Mouse (Mus musculus): ENCODE data around the gene Ahcyl1.

Gene Ahcyl1

DNA sequence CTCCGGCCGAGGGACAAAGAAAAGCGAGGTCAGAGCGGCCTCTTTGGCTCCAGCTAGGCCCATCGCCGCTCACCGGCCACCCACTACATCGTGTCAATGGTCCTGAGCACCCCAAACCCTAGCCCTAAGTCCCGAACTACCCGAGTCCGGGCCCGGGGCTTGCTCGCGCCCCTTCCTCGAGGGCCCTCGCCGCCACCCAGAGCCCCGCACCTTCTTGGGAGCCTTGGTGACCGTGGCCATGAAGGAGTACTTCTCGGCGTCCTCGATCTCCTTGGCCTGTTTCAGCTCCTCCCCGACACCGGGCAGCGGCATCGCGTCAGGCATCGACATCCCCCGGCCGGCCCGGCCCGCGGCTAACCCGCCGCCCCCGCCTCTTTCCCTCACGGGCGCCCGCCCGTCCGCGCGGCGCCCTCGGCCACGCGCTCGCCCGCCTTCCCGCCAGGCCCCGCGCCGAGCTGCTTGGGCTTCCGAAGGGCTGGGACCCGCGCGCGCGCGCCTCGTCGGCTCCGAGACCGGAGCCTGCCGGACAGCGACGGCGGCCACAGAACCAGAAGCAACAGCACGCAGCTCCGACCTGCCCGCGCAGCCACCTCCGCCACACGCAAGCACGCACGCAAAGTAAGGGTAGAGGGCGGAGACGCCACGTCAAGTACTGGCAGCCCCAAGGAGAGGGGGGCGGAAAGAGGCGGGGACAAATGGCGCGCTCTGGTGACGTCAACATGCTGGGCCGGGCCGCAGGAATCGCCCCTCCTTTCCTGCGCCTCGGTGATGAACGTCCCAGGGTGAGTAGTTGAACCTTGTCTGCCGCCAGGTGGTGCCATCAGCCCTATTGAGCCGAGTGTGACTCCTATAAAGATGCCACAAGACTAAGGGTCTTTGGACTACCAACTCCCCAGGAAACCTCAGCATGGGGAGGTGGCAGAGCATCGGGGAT is at the start of gene Ahcyl1:
TSS of gene Ahcyl1 (minus strand) at position 613 of the 934 bp plus-strand sequence.
- in situ Hi-C loops (cut with MboI, MseI) = loop anchor here (5.0 to 10.0 kb wide), 2 partner anchors 166 to 369 kb away; no protein-coding TSS in a partner anchor

GRCm38 (mm10) chr3:107746026-107746425 is 49.7 kb upstream of the Ahcyl1 start:
- in situ Hi-C loops (cut with MboI, MseI) = no loop called here

DNA sequence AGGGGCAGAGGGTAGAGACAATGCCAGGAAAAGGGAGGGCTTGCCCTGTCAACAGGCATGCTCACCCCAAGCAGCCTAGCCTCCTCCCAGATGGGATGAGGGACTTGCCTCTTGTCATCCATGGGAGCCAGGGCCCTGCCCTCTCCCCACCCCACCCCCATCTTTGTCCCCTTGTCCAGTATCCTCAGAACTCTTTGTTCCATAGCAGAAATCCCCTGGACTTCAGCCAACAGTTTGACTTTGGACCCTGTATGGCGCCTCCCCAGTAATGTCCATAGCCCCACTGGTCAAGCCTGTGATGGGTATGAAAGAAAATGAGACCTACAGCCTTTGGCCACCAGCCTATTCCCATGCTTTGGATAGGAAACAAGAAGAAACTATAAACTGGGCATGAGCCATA is 47.3 kb upstream of the Ahcyl1 start:
- in situ Hi-C loops (cut with MboI, MseI) = no loop called here

GRCm38 (mm10) chr3:107743107-107743506 is 46.7 kb upstream of the Ahcyl1 start:
- in situ Hi-C loops (cut with MboI, MseI) = no loop called here

GRCm38 (mm10) chr3:107742071-107742710 is 45.8 kb upstream of the Ahcyl1 start:
- in situ Hi-C loops (cut with MboI, MseI) = no loop called here

GRCm38 (mm10) chr3:107741387-107741786 is 45.0 kb upstream of the Ahcyl1 start:
- in situ Hi-C loops (cut with MboI, MseI) = no loop called here

GRCm38 (mm10) chr3:107740578-107741207 is 44.3 kb upstream of the Ahcyl1 start:
- in situ Hi-C loops (cut with MboI, MseI) = no loop called here

DNA sequence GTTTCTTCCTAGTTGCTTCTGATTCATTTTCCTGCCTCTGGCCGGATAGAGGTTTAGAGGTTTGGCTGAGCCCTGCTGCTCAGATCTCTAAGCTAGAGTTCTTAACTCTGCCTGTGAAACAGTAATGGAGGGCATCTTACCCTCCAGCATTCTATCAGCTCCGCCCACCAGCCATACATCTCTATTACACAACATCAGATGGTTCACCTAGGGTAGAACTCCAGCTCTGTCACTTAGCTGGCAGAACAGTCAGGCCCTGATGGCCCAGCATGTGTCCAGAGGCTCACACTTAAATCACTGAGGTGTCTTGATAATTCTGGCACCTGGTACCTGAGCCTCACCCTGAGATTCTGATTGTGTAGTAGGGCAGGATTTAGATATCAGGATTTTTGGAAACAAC is 43.6 kb upstream of the Ahcyl1 start:
- in situ Hi-C loops (cut with MboI, MseI) = loop anchor here (10.0 kb wide), 1 partner anchor 305 kb away; no protein-coding TSS in a partner anchor

GRCm38 (mm10) chr3:107739456-107739855 is 43.1 kb upstream of the Ahcyl1 start:
- in situ Hi-C loops (cut with MboI, MseI) = loop anchor here (10.0 kb wide), 1 partner anchor 305 kb away; no protein-coding TSS in a partner anchor

DNA sequence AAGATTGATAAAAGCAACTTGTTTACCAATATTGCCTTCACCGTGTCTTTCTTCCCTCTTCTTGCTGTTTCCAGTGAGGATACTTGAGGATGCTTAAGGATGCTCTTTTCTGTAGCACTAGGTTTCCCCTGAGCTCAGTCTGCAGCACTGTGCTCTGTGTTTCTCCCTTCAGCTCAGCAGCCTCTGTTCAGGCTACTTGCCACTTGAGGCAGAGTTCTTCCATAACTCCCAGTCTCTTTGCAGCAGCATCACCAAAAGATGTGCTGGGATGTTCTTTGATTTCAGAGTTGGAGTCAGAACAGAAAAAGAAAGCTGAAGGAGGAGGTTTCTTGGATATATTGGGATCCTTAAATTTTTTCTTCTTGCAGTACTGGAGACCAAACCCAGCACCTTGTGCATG is 42.3 kb upstream of the Ahcyl1 start:
- in situ Hi-C loops (cut with MboI, MseI) = loop anchor here (10.0 kb wide), 1 partner anchor 304 kb away; no protein-coding TSS in a partner anchor

DNA sequence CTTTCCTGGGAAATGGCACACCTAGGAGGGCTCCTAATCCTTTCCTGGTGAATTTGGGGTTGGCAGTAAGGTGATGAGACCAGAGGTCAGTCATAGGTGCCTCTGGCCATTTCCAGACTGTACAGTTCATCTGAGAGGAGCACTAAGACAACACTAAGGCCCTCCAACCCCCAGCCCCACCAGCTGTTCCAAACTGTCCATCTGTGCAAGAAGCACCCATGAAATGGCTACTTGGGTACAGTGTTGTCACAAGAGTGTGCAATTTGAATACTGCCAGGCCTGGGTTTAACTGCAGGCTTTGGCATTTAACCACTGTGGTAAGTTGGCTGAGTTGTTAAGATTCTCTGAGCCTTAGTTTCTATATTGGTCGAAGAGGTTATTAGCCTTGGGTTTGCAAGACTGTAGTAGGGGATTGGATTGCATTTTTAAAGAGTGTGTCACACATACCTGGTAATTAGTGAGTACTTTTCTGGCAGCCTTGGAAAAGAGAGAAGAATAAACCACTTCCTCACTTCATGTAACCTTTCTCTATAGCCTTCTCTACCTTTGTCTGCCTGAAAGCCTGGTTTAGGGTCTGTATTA is 41.3 kb upstream of the Ahcyl1 start:
- in situ Hi-C loops (cut with MboI, MseI) = loop anchor here (10.0 kb wide), 1 partner anchor 303 kb away; no protein-coding TSS in a partner anchor

DNA sequence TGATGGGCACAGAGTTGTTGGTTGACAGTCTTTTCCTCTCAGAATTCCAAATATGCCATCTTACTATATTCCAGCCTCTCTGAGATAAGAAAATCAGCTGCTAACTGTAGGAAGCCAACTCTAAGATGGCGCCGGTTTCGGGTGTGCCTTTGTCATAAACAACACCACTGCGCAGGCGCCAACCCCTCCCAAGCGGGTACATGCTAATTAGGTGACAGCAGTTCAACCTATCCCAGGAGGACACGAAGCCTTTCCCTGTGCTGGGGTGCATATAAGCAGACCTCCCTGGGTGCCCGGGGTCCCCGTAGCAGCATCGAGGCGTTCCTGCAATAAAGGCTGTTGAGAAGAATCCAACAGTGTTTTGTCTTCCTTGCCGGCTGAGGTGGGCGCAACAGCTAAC is 39.3 kb upstream of the Ahcyl1 start:
- in situ Hi-C loops (cut with MboI, MseI) = loop anchor here (10.0 kb wide), 1 partner anchor 301 kb away; no protein-coding TSS in a partner anchor

DNA sequence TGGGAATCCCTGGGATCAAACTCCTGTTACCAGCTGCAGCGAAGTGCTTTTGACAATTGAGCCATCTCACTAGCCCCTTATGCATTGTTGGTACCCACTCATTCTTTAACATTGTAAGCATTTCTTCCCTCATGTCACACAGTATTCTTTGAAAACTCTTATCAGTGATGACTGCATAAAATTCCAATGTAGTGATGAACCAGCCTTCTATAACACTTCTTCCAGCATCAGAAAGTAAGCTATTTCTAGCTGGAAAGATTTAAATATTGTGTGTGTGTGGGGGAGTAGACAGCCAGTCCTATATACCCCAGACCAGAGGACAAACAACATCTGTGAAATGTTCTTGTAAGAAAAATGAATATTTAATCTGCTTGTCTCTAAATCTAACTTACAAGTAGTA is 37.0 kb upstream of the Ahcyl1 start:
- in situ Hi-C loops (cut with MboI, MseI) = loop anchor here (10.0 kb wide), 1 partner anchor 299 kb away; no protein-coding TSS in a partner anchor

GRCm38 (mm10) chr3:107730236-107730635 is 33.9 kb upstream of the Ahcyl1 start:
- in situ Hi-C loops (cut with MboI, MseI) = loop anchor here (10.0 kb wide), 1 partner anchor 295 kb away; no protein-coding TSS in a partner anchor

DNA sequence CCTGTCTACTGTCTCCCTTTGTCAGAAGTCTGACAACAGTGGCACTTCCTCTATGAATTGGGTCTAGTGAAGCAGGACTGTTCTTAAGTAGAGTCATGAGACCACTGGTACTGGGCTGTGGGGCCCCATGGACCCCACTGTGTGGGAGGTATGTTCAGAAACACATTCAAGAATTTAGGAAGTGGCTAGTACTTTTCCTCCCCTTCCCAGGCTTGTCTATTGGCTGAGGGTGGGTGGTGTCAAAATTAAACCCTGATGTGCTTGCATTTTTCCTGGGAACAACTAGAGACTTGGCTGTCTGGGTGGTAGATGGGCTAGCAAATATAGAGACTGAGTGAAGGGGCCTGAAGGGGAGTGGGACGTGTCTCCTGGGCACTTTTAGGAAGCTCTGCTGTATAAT is 32.1 kb upstream of the Ahcyl1 start:
- in situ Hi-C loops (cut with MboI, MseI) = no loop called here

- in situ Hi-C loops (cut with MboI, MseI) = no loop called here
Measured at GRCm38 (mm10) chr3:107715971-107716370, 19.6 kb upstream of the Ahcyl1 start.

DNA sequence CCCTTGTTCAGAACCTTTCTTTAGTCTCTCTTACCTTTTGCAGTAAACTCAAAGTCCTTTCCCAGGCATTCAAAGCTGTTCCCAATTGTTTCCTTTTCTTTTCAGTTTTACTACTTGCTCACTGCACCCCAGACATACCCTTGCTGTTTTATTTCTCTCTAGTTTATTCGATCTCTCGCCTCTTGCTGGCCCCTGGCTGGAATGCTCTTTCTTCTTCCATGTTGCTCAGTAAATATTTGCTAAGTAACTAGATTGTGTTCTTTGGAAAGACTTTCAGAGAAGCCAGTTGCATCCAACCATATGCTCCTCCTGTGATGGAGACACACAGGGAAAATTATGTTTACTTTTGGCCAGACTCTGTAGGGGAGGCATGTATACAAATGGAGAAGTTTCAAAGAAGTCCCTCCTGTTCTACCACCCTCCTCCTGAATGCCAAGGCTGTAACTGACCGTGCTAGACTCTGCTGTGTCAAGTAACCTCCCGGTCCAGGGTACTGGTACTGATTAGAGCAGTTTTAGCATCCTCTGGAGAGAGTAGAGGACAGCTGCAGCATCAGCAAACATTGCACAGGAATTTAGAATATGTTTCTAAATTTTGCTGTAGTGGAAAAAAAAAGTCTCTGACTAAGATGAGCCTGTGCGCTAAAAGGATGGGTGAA is 18.0 kb upstream of the Ahcyl1 start:
- in situ Hi-C loops (cut with MboI, MseI) = no loop called here

DNA sequence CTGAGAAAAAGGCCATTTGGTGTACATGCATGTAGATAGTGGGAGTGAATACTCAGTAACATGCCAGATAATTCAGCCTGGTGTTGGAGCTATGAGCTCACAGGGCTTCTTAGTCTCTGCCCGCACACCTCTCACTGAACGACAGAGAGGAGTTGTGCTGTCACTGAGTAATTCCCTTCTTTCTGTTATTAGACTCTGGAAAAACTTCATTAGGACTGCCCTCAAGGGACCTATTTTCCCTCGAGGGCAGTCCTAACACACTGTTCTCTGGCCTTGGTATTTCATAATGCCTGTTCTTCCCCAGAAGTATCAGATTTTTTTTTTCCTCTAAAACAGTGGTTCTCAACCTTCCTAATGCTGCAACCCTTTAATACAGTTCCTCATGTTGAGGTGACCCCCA is 15.7 kb upstream of the Ahcyl1 start:
- in situ Hi-C loops (cut with MboI, MseI) = no loop called here

DNA sequence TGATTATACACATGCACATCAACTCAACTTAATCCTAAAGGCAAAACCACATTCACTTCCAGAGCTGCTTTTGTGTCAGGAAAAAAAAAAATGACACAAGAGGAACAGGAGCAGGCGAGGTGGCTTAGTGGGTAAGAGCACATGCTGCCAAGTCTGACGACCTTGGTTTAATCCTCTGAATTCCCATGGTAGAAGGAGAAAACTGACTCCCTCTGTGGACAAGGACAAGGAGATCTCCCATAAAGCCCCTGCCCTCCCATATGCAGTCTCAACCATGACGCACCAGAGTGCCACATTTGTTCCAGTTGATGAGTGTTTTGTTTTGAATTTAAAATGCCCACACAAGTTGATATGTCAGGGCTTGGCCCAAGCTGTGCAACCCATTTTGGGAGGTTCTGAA is 12.8 kb upstream of the Ahcyl1 start:
- in situ Hi-C loops (cut with MboI, MseI) = no loop called here

DNA sequence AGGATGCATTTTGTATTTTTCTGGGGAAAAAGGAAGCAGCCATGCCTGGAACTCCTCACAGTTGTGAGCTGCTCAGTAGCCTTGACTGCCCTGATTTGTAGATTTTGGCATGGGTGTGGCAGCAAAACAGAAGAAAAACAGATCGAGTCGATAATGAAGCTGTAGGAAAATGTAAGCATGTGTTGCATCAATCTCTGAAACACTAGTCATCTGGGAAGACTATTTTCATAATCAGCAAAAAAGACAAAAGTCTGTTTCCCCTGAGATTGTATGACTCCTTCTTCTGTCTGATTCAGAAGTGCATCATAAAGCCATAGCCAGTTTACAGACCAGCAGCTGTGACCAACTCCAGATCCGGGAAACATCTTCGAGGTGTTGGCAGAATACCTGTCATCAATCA is 10.9 kb upstream of the Ahcyl1 start:
- in situ Hi-C loops (cut with MboI, MseI) = no loop called here

DNA sequence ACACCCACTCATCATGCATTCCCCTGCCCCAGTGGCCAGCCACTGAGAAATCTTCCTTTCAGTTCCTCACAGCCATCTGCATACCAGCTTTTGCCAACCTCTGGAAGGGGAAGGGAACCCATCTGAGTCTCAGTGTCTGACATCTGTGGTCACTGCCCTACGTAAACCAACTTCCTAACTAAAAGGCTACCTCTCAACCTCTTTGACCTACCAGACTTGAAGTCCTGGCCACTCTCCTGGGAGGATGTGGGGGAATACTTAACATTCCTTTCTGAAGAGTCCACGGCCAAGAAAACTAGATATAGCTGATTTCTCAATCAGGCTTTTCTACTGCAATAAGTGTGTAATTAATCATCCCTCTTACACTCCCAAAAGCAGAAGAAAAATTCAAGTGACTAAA is 9.8 kb upstream of the Ahcyl1 start:
- in situ Hi-C loops (cut with MboI, MseI) = no loop called here
